Mouse (Mus musculus): ENCODE data around the gene Slc22a4.

GRCm38 (mm10) chr11:54058056-54058617 lies 30.2 kb upstream of the Slc22a4 start:
- no peak for TF ChIP-seq CTCF (IDR thresholded peaks at IDR 0.05; ENCODE audit: low read depth)
- TF ChIP-seq EP300 (IDR thresholded peaks at IDR 0.05; ENCODE audit: low read depth), result no peak
